Mouse (Mus musculus) myocyte (in vitro differentiated cells): ENCODE measurements at regions not wholly inside any gene's neighbourhood (a gene's known extent, or its start where the extent isn't known, plus 50 kb on each side); places are given as distances from the start of the nearest gene placed in this dataset.

Source experiments
- CEBPB ChIP-seq: IDR thresholded peaks from 2 replicates; pipeline ENCODE4 v1.6.1; 2011; ENCODE audit warnings: mild to moderate bottlenecking, moderate library complexity; ENCODE audit not compliant: poor library complexity, insufficient read depth, severe bottlenecking
- E2F4 ChIP-seq: IDR thresholded peaks from one replicate; pipeline ENCODE4 v1.6.1; 2011; ENCODE audit warnings: mild to moderate bottlenecking, control low read depth, moderate library complexity; ENCODE audit not compliant: insufficient read depth
- MAX ChIP-seq: IDR thresholded peaks from one replicate; pipeline ENCODE4 v1.6.1; 2011; ENCODE audit warnings: low read depth, mild to moderate bottlenecking, control low read depth
- MYOD1 ChIP-seq, 3 experiments: IDR thresholded peaks; one replicate each; pipeline ENCODE4 v1.6.1; 2011; ENCODE audit warnings: control low read depth in 2 of 3, low read depth in 2 of 3, mild to moderate bottlenecking in 2 of 3, moderate library complexity in 1 of 3; ENCODE audit not compliant: insufficient read length in 2 of 3, control insufficient read depth in 1 of 3
- POLR2A ChIP-seq: IDR thresholded peaks from one replicate; pipeline ENCODE4 v1.6.1; 2011; ENCODE audit warnings: low read depth, mild to moderate bottlenecking, control low read depth, moderate library complexity; ENCODE audit not compliant: insufficient read length
- POLR2AphosphoS2 ChIP-seq: IDR thresholded peaks from one replicate; pipeline ENCODE4 v1.6.1; 2011; ENCODE audit warnings: low read depth, control low read depth; ENCODE audit not compliant: insufficient read length
- SRF ChIP-seq: IDR thresholded peaks from one replicate; pipeline ENCODE4 v1.6.1; 2011; ENCODE audit warnings: low read depth; ENCODE audit not compliant: control insufficient read depth, insufficient read length
- TCF12 ChIP-seq: IDR thresholded peaks from one replicate; pipeline ENCODE4 v1.6.1; 2011; ENCODE audit warnings: mild to moderate bottlenecking, control low read depth; ENCODE audit not compliant: poor library complexity, insufficient read depth, severe bottlenecking
- TCF3 ChIP-seq: IDR thresholded peaks from one replicate; pipeline ENCODE4 v1.6.1; 2011; ENCODE audit warnings: low read depth, control low read depth; ENCODE audit not compliant: insufficient read length
- USF1 ChIP-seq: IDR thresholded peaks from one replicate; pipeline ENCODE4 v1.6.1; 2011; ENCODE audit warnings: low read depth, mild to moderate bottlenecking, control low read depth, moderate library complexity

DNA sequence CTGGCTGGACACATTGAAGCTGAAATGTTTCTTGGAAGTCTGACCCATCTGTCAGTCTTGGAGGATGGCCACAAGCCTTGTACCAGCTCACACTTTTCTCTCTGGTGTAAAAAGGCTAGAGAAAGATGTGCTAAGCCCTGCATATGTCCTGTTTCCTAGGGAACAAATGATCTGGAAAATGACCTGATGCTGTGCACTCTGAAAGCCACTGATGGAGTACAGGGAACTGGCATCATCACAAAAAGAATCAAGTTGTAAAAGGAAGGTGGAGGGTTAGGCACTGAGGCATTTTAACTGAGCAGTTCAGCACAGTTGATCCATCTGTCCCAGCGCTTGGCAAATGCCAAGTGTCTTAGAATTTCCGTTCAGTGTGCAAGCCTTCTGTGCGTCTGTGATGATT, 144.8 kb upstream of the Shh start:
- TF ChIP-seq MYOD1 (IDR thresholded peaks at IDR 0.05; ENCODE audit: control insufficient read depth in 1 of 3, insufficient read length in 2 of 3, low read depth in 2 of 3), result no peak
- no peak for TF ChIP-seq SRF
- no peak for TF ChIP-seq E2F4
- TF ChIP-seq TCF3, result no peak
- TF ChIP-seq TCF12, result no peak
- no peak for TF ChIP-seq CEBPB
- no peak for TF ChIP-seq MAX
- no peak for TF ChIP-seq POLR2A
- TF ChIP-seq POLR2AphosphoS2, result no peak
- no peak for TF ChIP-seq USF1
